Mouse (Mus musculus) gastrocnemius, postnatal 4 days (tissue): Measurements from ENCODE around the gene Ralgps1. TPM values are rescaled to one million over a fixed set of nuclear protein-coding genes. Genes with fewer than 3 reads are reported as not detected.
A peak's percentile ranks its signal among the peaks of the same experiment; 100 is the strongest.

Experiments used
- DNase-seq, 2 experiments: peaks; one replicate each; pipeline ENCODE4 v3.0.0; 2021 to 2022; ENCODE audit warnings: low spot score in 2 of 2, mixed read lengths in 2 of 2
- total RNA-seq, 2 experiments: library from RNA; stranded (reverse); gene quantifications; 2 replicates each; pipeline ENCODE4 v1.2.3; 2021

Ralgps1 gene
- total RNA-seq, 2 experiments from 2014 or later = 5.5 to 5.8 TPM

DNA sequence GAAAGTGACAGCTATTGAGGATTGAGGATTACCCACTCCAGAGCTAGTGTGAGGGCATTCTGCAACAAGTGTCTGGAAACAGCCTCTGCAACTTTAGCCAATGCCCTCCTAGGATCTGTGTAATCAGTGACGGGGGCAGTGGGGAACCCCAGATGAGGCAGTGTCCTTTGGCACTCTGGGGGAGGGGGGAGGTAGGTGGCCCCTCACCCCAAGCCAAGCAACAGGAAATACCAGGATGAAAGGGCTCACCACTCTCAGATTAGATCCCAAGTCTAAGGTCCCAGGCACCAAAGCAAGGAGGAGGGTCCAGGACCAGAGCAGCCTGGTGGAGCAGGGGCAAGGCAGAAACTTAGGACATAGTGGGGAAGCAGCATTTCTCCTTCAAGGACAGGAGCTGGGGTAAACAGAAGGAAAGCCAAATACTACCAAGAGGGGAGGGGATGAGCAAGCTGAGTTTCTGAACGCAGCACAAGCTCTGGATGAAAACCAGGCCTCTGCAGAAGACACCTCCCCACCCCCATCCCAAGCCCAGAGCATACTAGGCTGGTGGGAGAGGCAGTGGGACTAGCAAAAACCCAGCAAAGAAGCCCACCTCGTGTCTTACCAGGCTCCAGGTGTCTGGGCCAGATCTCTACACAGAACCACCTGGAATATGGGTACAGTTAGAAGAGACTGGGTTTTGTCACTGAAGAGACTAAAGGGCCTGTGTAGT lies 121.2 kb downstream of the Ralgps1 start:
- DNase-seq = no peak

DNA sequence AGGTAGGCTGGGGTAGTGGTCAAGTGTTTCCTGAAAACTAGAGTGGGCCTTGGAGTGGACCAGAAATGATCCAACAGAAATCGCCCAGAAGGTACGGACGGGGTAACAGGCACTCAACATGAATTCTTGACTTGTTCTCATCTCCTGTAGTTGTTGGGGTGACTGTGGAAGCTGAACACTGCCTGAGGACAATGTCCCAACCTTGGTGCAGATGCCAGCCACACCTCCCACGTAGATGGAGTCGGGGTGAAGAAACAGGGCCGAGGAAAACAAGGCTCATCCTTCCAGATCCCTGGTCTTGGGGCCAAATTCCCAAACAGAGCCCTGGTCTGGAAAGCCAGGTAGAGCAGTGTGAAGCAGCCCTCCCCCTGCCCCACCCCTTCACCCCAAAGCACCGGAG lies 122.7 kb downstream of the Ralgps1 start:
- no peak for DNase-seq

DNA sequence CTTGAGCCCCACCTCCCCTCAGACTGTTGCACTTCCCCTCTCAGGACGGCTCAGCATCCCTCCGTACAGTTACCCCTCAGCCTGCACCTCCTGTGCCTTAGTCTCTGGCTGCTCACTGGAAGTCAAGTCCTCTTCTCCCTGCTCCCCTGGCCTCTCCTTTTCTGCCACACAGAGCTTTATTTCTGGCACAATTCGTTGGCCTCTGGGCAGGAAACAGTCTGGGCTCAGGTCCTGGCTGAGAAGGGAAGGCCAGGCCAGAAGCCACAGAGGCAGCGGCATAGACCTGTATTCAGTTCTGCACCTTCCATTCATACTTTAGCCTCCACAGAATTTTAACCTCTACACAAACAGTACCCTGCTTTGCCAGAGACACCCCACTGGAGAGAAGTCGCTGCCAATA lies 124.4 kb downstream of the Ralgps1 start:
- DNase-seq = no peak

DNA sequence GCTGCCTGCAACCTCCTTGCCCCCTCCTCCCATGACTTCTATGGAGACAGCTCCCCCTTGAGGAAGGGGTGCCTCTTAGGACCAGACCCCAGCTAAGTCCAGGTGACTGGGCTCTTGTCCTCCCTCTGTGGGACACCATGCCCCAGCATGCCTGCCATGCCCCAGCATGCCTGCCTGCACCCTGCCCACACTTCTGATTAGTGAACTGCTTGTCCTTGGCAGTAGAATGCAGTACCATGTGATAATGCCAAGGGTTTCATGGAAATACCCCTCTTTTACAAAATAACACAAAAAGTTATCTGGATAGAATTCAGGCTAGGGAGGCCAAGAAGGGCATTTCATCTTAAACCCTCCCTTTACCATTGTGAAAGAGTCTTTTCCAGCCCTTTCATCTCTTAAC lies 125.9 kb downstream of the Ralgps1 start:
- no peak for DNase-seq

DNA sequence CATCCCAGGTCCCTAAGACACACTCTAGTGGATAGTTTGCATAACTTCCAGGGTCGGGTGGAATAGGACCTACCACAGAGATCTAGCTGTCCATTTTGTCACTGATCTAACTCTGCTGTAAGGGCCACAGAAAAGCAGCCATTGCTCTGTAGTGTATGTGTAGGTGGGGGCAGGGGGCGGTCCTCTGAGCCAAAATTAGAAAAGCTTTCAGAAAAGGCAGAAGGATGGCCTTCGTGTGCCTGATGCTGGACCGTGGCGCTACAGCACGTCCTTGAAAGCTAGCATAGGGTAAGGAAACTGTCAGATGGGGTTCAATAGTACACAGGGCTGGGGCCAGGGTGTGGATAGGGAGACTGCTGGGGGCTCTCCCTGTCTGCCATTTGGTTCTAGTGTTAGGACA lies 126.4 kb downstream of the Ralgps1 start:
- DNase-seq = no peak

DNA sequence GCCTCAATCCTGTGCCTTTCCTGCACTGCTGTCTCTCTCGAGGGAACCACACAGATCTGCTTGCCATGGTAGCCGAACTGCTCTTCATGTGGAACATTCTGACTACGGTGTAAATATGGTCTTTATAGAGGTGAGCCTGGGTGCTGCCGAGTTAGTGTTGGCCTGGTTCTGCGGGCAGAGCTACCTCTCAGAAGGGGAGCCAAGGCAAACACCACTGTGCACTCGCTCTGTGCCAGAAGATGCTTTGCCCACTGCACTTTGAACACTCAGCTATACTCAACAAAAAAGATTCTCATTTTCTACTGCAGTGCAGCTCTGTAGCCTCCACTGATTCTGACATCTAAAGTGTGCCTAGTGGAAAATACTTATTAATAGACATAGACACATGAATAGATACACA lies 133.7 kb downstream of the Ralgps1 start:
- DNase-seq = no peak

DNA sequence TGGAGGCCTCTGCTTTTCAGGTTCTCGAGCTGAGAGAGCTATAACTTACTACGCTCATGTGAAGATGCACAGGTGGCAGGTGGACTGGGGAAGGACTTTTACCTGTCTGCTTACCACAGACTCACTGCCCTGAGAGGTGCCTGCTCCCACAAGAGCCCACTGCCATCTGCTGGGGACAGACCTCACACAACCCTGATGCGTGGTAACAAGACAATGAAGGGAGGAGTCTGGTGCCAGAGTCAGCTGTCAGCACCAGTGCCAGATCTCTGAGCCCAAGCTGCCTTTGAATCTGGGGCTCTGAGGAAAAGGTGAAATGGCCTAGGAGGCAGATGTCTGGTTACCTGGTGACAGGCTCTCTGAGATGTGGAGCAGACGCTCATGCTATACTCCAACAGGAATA lies 136.4 kb downstream of the Ralgps1 start:
- no peak for DNase-seq

DNA sequence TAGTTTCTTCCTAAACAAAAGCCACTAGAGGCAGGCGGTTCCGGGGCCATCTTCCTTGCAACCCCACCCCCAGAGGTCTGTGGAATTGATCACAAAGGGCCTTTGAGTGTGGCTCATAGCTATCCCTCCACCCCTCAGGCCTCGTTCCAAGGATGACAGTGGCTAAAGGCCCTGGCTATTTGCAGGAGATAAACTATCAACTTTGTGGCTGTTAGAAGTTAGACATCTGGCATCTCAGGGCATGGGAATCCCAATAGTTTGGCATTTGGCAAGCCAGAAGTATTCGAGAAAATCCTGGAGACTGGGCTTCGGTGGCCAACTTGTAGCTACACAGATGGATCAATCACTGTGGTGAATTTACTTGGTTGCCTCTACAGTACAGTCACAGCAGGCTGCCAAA lies 137.4 kb downstream of the Ralgps1 start:
- no peak for DNase-seq

DNA sequence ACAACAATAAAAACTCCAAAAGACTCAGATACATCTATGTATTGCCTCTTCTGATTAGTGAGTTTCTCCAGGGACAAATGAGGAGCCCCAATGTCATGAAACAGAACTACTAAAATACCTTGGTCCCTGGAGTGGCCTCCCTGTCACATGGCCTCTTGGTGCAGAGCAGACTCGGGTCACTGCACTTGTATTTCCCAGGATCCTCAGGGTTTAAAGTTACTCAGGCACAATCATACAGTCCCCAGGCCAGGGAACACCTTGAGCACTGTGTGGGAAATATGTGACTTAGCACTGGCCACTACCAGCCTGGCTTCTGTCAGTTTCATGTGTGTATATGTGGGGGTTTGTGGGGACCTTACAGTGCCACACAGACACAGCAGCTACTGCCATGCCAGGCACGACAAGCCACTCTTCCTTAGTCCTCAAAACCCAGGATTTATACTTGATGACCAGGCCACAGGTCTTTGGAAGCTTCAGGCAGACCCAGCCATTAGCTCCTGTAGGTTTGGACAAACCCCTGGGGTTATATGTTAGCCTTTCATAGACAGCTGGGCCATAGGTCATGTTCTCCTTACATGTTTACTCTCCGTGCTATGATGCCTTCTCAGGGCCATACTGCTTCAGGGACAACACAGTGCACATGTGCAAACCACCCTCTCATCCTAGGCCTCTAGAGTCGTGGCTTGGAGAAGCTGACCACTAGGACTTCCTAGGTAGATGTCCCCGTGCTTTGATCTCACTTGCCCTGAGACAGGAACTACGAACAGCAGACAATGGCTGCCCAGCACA lies 138.3 kb downstream of the Ralgps1 start:
- no peak for DNase-seq

DNA sequence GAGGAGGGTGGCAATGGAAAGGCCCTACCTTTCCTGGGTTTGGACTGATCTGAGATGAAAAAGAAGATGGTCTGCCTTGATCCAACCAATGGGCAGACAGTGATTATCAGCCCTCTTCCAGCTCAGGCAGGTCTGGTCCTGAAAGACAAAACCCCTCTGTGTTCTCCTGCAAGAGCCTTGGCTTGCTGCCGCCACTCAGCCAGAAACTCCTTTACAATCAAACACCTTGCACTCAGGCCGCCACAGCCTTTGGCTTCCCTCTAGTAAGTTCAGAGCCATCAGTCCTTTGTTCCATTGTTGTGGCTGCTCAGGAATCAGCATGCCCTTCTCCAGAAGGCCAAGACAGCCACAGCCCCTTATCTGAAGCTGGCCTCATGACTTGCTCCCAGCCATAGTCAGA lies 139.5 kb downstream of the Ralgps1 start:
- DNase-seq = no peak

DNA sequence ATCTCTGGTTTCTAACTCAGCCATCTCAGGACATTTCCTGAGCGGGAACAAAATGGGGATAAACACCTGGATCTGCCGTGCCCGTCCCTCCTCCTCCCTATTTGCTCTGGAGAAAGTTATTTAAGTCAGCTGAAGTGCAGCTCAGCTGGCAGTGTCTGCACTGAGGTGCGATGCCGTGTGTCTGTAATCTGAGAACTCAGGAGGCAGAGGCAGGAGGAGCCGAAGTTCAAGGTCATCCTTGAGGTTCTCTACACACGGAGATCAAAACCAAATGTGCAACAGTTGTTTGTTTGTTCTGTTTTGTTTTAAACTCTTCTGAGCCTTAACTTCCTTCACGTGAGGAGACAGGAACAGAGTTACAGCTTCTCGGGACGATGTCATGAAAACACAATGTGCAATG lies 140.6 kb downstream of the Ralgps1 start:
- no peak for DNase-seq

DNA sequence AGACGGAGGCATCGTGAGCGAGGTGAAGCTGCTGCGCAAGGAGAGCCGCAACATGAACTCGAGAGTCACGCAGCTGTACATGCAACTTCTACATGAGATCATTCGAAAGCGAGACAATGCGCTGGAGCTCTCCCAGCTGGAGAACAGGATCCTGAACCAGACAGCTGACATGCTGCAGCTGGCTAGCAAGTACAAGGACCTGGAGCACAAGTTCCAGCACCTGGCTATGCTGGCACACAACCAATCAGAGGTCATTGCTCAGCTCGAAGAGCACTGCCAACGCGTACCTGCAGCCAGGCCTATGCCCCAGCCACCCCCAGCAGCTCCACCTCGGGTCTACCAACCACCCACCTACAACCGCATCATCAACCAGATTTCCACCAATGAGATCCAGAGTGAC lies 142.7 kb downstream of the Ralgps1 start:
- no peak for DNase-seq

DNA sequence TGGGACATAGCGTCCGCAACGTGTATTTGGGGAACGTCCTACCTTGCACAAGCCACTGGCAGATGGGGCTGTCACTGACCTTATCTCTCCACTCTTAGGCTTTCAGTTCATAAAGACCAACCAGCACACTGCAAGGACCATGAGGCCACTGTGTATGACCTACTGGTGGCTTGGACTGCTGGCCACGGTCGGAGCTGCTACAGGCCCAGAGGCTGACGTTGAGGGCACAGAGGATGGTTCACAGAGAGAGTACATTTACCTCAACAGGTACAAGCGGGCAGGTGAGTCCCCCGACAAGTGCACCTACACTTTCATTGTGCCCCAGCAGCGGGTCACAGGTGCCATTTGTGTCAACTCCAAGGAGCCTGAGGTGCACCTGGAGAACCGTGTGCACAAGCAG lies 143.2 kb downstream of the Ralgps1 start:
- DNase-seq = no peak

DNA sequence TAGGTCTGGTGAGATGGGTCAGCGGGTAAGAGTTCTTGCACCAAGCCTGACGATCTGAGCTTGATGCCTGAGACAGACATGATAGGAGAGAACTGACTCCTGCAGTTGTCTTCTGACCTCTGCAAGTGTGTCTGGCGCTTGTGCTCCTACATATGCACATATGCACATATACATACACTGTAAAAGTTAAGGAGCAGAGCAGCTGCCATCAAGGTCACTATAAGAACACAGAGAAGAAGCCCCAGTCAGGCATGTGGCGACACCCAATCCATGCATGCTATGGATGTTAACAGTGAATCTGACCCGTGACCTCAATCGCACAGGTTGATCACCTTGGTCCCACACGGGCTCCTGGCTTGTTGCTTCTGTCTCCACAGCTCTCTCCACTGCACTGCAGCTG lies 145.4 kb downstream of the Ralgps1 start:
- DNase-seq = no peak

DNA sequence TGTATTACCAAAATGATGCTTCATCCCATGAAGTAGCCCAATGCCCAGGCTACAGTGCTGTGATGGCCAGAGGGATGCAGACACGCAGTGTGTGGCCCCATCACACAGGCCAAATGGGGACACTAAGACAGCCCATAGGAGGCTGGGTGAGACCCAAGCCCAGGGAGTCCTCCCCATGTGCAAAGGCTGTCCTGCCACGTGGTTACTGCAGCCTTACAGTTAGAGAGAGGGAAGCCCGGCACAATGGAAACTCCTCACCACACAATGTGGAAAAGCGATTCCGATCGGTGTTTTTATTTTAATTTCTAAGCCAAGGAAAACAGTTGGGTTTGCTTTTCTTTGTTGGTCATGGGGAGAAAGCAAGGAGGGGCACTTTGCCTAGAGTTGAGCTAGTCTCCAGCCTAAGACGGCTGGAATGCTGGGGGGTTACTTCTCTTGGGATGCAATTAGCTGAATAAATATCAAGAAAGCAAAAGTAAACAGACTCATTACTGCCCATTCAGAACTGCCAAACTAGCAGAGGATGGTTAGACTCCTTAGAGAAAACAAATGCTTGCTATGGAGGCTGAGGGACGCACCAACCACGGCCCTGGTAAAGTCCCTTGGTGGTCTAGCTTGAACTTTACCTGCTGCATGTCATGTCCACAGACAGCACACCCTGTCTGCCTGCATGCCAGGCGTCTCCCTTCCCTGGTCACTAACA lies 147.5 kb downstream of the Ralgps1 start:
- DNase-seq = no peak

DNA sequence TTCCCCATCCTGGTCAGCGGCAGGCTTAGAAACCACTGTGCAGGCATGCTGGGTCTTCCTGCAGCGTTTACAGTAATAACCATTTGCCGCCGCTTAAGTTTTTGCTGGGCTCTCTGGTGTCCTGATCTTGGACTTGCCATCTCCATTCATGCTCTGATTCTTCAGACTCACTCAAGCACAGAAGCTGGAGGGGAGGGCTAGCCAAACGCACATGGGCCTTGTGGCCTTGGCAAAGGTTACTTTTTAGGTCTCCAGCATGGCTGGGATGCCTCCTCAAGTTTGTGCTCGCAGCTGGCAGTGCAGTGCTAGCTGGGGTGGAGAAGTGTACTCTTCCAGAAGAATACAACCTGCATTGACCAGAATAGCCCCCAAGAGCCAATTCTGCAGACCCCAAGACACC lies 148.8 kb downstream of the Ralgps1 start:
- no peak for DNase-seq

DNA sequence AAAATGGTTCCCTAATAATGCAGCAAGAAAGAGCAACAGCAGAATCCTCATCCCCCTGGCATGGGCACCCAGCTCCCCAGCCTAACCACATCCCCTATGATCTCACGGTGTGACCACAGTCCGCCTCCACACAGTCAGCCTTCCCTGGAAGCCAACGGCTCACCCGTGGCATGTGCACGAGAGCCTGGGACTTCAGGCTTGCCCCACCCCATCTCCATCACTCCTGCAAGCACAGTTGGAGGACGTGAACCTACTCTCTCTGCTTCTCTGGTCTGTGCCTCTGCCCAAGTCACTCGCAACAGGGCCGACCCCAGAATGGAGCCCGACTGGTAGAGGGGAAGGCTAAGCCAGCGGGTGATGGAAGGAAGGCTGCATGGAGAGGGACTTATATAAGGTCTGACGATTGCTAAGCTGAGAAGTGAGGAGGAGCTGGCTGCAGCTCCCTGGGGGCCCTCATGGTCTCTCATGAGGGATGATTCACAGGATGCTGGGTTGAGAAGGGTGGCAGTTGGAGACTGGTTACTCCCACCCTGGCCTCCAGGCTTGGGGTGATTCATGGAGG lies 149.9 kb downstream of the Ralgps1 start:
- DNase-seq = no peak

DNA sequence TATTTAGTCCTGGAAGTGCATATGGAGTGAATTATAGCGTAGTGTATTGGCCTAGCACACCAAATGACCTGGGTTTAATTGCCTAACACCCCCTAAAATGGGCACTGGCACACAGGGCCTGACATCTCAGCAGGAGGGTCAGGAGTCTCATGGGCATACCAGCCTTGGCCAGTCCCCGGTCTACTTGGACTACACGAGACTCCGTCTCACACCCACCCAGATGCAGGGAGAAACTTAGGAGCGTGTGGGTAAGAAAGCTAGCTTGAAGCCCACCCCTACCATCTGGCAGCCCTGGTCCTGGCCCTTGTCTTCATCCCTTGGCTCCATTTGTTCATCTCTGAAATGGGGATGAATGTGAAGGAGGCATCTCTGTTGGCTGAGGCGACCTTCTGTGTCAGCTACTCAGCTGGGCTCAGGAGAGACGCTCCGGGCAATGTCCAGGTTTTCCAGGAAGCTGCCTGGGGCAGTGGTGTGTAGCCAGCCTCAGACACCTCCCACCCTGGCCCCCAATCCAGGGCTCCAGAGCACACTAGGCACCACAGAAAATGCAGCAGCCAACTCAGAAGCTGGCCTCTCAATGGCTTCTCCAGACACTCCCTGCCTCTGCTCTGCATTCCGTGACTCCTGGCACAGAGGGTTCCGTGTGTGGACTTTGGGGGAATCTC lies 150.5 kb downstream of the Ralgps1 start:
- DNase-seq = no peak

DNA sequence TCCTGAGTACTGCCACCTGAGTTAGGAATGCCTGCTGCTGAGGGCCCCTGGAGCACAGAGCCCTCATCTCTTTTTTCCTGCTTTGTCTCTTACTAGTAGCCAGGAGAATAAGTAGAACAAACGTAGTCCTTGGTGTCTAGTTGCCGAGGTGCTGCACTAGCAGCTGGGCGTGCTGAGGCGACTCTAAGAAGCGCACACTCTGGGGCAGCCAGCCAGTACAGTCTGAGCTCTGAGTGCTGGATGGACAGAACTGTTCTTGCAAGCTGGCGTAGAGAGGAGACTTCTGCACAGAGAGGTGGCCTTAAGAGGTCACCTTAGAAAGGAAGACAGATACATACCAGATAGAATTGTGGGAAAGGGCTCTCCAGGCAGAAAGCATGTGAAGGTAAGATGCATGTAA lies 151.0 kb downstream of the Ralgps1 start:
- peak in 1 of 2 experiments; percentile 48 for DNase-seq

DNA sequence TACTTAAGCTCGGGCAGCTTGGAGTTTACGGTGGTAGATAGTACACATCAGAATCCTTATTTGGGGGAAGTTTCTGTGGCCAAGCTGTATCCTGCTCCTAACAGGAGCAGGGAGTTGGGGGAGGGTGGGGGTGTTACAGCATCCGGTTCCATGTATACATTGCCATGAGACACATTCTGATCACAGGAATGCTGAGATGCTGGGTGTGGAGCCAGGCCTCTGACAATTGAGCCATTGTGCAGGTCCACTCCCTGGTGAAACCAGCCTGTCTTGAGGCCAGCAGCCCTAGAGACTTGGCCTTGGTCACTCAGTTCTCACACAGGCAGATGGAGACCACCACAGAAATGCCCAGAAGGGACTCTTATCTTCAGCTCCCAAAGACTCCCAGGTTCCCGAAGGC lies 151.6 kb downstream of the Ralgps1 start:
- no peak for DNase-seq

DNA sequence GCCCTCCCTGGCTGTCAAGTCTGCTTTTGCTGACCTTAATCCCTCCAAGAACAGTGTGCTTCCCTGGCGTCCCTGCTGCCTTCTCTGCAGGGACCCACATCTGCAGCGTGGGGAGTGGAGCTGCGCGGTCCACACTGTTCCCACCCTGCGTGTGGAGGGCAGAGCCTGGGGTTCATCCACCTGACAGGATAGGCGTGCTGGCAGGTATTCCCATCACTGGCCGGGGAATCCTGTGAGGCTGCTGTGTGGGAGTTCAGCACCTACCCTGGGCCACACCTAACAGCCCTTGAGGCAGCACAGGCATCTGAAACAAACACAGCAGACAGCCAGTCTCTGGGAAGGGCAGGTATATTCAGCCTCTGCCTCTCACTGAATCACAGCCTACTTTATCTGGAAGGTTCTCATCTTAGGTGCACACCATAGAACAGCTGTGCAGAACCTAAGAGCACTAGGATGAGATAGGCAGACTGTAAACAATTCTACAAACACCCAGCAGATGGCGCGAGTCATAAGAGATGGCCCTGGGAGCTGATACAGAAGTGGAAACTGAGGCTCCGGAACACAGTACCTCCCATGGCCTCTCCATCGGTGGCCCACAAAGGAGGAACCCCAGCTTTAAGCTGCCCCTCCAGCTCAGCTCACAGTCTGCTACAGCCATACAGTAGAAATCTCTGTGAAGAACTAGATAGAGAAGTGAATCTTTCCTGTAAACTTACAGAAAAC lies 152.2 kb downstream of the Ralgps1 start:
- DNase-seq = peak in 1 of 2 experiments; percentile 39
